Mouse (Mus musculus) embryo, embryonic 11 days (tissue): ENCODE data around the gene Plcxd3.

Experiments
- DNase-seq: peaks from one replicate; pipeline ENCODE4 v3.0.0-alpha.2; 2015

Plcxd3 gene

GRCm38 (mm10) chr15:4375423-4376220 is at the start of gene Plcxd3:
Plcxd3 (plus strand) TSS chr15:4375491.
- DNase-seq = peak; percentile 80

- no peak for DNase-seq
Observed at GRCm38 (mm10) chr15:4331867-4332266, 43.4 kb upstream of the Plcxd3 start.

- peak; percentile 5 for DNase-seq
Observed at GRCm38 (mm10) chr15:4341620-4342019, 33.7 kb upstream of the Plcxd3 start.

GRCm38 (mm10) chr15:4348816-4349553 is 26.3 kb upstream of the Plcxd3 start:
- no peak for DNase-seq

- DNase-seq = no peak
Observed at GRCm38 (mm10) chr15:4356397-4356796, 18.9 kb upstream of the Plcxd3 start.

GRCm38 (mm10) chr15:4357706-4358105 is 17.6 kb upstream of the Plcxd3 start:
- no peak for DNase-seq

- DNase-seq = peak; percentile 53
Observed at GRCm38 (mm10) chr15:4367801-4368200, 7.5 kb upstream of the Plcxd3 start.

GRCm38 (mm10) chr15:4374453-4374990 is 769 bp upstream of the Plcxd3 start:
- peak; percentile 5 for DNase-seq

- peak; percentile 4 for DNase-seq
Observed at GRCm38 (mm10) chr15:4375031-4375422, 264 bp upstream of the Plcxd3 start.

- no peak for DNase-seq
Observed at GRCm38 (mm10) chr15:4376221-4376631, 935 bp downstream of the Plcxd3 start.

GRCm38 (mm10) chr15:4378766-4379165 is 3.5 kb downstream of the Plcxd3 start:
- no peak for DNase-seq

GRCm38 (mm10) chr15:4387774-4388173 is 12.5 kb downstream of the Plcxd3 start:
- DNase-seq = no peak

GRCm38 (mm10) chr15:4400096-4400495 is 24.8 kb downstream of the Plcxd3 start:
- DNase-seq = no peak

- DNase-seq = no peak
Observed at GRCm38 (mm10) chr15:4411333-4411732, 36.0 kb downstream of the Plcxd3 start.

GRCm38 (mm10) chr15:4440081-4440480 is 64.8 kb downstream of the Plcxd3 start:
- no peak for DNase-seq

- DNase-seq = no peak
Observed at GRCm38 (mm10) chr15:4496182-4496581, 120.9 kb downstream of the Plcxd3 start.

- no peak for DNase-seq
Observed at GRCm38 (mm10) chr15:4496984-4497383, 121.7 kb downstream of the Plcxd3 start.

- no peak for DNase-seq
Observed at GRCm38 (mm10) chr15:4498036-4498435, 122.7 kb downstream of the Plcxd3 start.

GRCm38 (mm10) chr15:4503366-4503765 is 128.1 kb downstream of the Plcxd3 start:
- no peak for DNase-seq

GRCm38 (mm10) chr15:4503826-4504225 is 128.5 kb downstream of the Plcxd3 start:
- DNase-seq = no peak

- DNase-seq = no peak
Observed at GRCm38 (mm10) chr15:4514724-4515123, 139.4 kb downstream of the Plcxd3 start.

- DNase-seq = no peak
Observed at GRCm38 (mm10) chr15:4524598-4524997, 149.3 kb downstream of the Plcxd3 start.

- no peak for DNase-seq
Observed at GRCm38 (mm10) chr15:4533700-4534099, 158.4 kb downstream of the Plcxd3 start.

- DNase-seq = peak; percentile 4
Observed at GRCm38 (mm10) chr15:4559121-4559520, 183.8 kb downstream of the Plcxd3 start.
